22 mouse cellular contexts compared by ENCODE assay signal in genomic region chr13:96468678-96469077, GRCm38 (mm10). TPM values are rescaled to one million over a fixed set of nuclear protein-coding genes. Genes with fewer than 3 reads are reported as not detected.
"Had no signal": no experiment of that assay in that cellular context is flagged by ENCODE, and none has a peak within 500 bp of the region (broad histone marks: within the 10 kb centered on the region; RNA-seq: fewer than 3 reads in every experiment).

No protein-coding gene starts in this region.

- ATAC-seq: liver, postnatal 0 days; midbrain, embryonic 13.5 days; midbrain, embryonic 15.5 days had no signal

- H3K27me3 ChIP-seq: liver, embryonic 13.5 days; liver, embryonic 15.5 days; midbrain, embryonic 13.5 days; midbrain, embryonic 15.5 days; neural tube, embryonic 12.5 days; stomach, embryonic 15.5 days had no signal

- H3K36me3 ChIP-seq: liver, embryonic 13.5 days; liver, embryonic 15.5 days; midbrain, embryonic 13.5 days; midbrain, embryonic 15.5 days; neural tube, embryonic 12.5 days; stomach, embryonic 15.5 days had no signal

- DNase-seq: liver; liver, embryonic 13.5 days; liver, postnatal 0 days; right cerebral cortex, postnatal 14 days; thymus, adult 2 months; thymus, postnatal 25 days; thymus, postnatal 4 days had no signal

- H3K9me3 ChIP-seq: liver, embryonic 13.5 days; liver, embryonic 15.5 days; megakaryocyte, embryonic 14.5 days; midbrain, embryonic 13.5 days; midbrain, embryonic 15.5 days; neural tube, embryonic 12.5 days; stomach, embryonic 15.5 days had no signal

- H3K4me2 ChIP-seq: liver, embryonic 11.5 days; liver, embryonic 13.5 days; liver, embryonic 15.5 days; midbrain, embryonic 11.5 days; midbrain, embryonic 13.5 days; midbrain, embryonic 15.5 days; neural tube, embryonic 12.5 days; stomach, embryonic 15.5 days had no signal

- H3K9ac ChIP-seq: liver, embryonic 13.5 days; liver, embryonic 15.5 days; liver, postnatal 0 days; midbrain, embryonic 13.5 days; midbrain, embryonic 15.5 days; neural tube, embryonic 12.5 days; stomach, embryonic 15.5 days had no signal

- H3K4me3 ChIP-seq: liver, embryonic 13.5 days; liver, embryonic 15.5 days; megakaryocyte, embryonic 14.5 days; midbrain, embryonic 13.5 days; midbrain, embryonic 15.5 days; neural tube, embryonic 12.5 days; stomach, embryonic 15.5 days had no signal

- H3K27ac ChIP-seq: liver, embryonic 13.5 days; liver, embryonic 15.5 days; macrophage; midbrain, embryonic 13.5 days; midbrain, embryonic 15.5 days; neural tube, embryonic 12.5 days; stomach, embryonic 15.5 days; stomach, postnatal 0 days had no signal

- H3K4me1 ChIP-seq: liver, embryonic 13.5 days; liver, embryonic 15.5 days; megakaryocyte, embryonic 14.5 days; midbrain, embryonic 13.5 days; midbrain, embryonic 15.5 days; neural tube, embryonic 12.5 days; stomach, embryonic 15.5 days had no signal

RNA-seq across cellular contexts. Expression of gene Ankdd1b, which starts 2.3 kb away (rescaled TPM):
- polyA plus RNA-seq: liver, embryonic 13.5 days; liver, embryonic 15.5 days; liver, postnatal 0 days; macrophage; midbrain, embryonic 11.5 days; midbrain, embryonic 13.5 days; midbrain, embryonic 15.5 days; midbrain, postnatal 0 days; neural tube, embryonic 14.5 days; spleen, adult 2 months had no signal

RNA-seq across cellular contexts. Expression of gene Gm17622, which starts 21.9 kb away (rescaled TPM):
- polyA plus RNA-seq: liver, embryonic 11.5 days; liver, embryonic 13.5 days; liver, embryonic 15.5 days; liver, postnatal 0 days; macrophage; midbrain, embryonic 11.5 days; midbrain, embryonic 13.5 days; midbrain, embryonic 15.5 days; midbrain, postnatal 0 days; neural tube, embryonic 12.5 days; neural tube, embryonic 14.5 days; spleen, adult 2 months; stomach, embryonic 15.5 days; stomach, postnatal 0 days; testis, adult 2 months; thymus, adult 2 months; urinary bladder, adult 2 months had no signal
